Mouse (Mus musculus) liver, embryonic 14.5 days (tissue): Measurements from ENCODE around the gene Rbm47.
A peak's percentile ranks its signal among the peaks of the same experiment; 100 is the strongest.

Source experiments
- CTCF ChIP-seq: IDR thresholded peaks from 2 replicates; pipeline ENCODE4 v1.5.1; 2016; ENCODE audit warnings: antibody characterized with exemption, low read depth, control low read depth
- EP300 ChIP-seq: IDR thresholded peaks from 2 replicates; pipeline ENCODE4 v1.6.1; 2016; ENCODE audit warnings: antibody characterized with exemption, low read depth

DNA sequence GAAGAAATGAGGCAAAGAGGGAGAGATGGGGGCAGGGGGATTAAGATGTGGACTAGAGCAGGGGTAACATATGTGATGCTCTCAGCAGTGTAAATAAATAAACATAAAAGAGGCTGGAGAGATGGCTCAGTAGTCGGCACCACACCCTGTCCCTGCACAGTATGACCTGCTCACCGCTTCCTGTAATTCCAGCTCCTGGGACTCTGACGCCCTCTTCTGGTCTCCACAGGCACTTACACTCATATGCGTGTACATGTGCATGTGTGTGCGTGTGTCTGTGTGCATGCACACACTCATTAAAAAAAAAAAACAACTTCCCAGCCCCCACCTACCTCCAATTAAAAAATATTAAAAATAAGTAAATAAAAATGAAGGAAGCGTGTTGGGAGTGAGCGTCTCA, 38.3 kb downstream of the Rbm47 start:
- TF ChIP-seq CTCF = peak; percentile 43
- TF ChIP-seq EP300 = no peak
